Mouse (Mus musculus) C3H10T1/2 (cell line): ENCODE measurements around the gene Ptprn. TPM values are rescaled to one million over a fixed set of nuclear protein-coding genes. Genes with fewer than 3 reads are reported as not detected.

ENCODE experiments used
- polyA plus RNA-seq, 2 experiments: library from polyadenylated mRNA; unstranded; fragments of >200 nt; fragmentation: generic; extraction: Trizol; gene quantifications; one replicate each; pipeline ENCODE4 v1.2.1; 2012; ENCODE audit warnings: missing spikeins in 2 of 2

The Ptprn gene
- under 1 TPM; 0.26 to 0.82 TPM for polyA plus RNA-seq

DNA sequence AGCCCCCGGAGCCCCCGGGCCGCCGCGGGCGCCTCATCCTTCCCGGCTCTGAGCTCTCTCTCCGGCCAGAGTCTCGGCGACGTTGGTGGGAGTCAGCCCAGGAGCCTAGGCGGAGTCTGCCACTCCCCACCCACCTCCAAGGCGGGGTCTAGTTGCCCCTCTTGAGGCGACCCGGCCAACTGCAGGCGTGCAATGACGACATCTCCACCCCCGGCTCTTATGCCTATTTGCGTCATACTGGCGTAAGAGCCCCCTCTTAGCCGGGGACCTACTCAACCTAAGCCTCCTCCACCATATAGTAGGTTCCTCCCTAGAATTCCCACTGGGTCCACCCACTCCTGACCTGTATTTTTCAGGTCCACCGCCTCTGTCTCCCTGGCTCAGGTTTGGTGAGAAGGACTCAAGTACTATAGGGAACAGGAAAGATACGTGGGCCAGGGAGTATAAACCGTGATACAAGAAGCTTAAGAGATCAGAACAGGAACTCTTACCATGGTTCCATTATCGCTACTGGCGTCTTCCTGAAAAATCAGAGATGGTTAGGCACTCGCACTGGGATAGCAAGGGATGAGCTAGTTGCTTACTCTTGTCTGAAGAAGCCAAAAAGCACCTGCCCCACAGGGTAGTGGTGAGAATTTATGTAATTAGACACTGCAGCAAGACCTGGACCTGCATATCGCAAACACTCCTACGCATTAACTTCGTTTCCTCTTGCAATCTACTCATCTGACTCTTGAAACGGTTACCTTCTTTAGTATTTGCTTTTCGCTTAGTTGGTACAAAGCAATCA lies at the start of gene Ptprn:
Ptprn (minus strand) TSS at position 412 of the 790 bp plus-strand sequence.

GRCm38 (mm10) chr1:75278228-75278627 lies 13.9 kb upstream of the Ptprn start, which contains the start of gene Resp18:
Gene Resp18 (minus strand): TSS chr1:75278415.

GRCm38 (mm10) chr1:75236117-75237050 lies 27.9 kb downstream of the Ptprn start, which contains the start of gene Dnajb2:
Gene Dnajb2 (plus strand): TSS chr1:75236406.

DNA sequence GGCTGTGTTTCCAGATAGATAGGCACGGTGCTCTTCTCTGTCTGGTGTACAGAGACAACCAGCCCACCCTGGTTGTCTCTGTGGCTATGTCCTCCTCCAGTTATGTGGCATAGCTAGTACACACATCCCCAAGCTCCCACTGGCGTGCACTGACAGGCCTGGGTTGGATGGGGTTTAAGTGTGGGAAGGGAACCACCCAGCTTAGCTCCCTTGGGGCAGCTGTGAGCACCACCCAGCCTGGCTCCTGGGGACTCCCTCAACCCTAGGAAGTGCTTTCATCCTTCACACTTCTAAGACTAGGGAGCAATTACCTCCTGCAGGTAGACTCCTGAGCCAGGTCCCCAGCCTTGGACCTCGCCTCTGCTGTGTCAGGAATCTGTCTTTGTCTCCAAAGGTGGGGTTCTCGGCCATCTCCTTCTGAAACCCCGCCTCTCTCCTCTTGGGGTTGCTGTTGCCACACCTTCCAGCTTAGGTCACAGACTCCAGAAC lies 32.6 kb downstream of the Ptprn start, which contains the start of gene A630095N17Rik:
A630095N17Rik (minus strand) TSS at position 439 of the 489 bp plus-strand sequence.

DNA sequence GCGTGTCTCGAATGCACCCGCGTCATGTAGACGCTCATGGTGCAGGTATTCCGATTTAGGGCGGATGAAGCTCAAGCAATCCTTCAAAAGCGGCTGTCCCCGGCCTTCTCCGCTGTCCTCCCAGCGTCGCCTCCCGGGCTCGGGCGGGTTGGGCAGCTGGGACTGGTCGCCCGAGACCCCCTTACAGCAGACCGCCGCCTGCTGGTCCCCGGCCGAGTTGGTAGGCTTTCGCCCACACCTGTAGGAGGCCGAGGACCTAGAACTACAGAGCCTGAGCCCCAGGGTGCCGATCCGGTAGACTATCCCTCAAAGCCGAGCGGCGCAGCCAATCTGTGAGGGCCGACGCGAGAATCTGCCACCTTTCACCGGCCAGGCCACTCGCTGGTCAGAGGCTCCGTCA lies 44.8 kb downstream of the Ptprn start, which contains the start of gene Tuba4a:
Tuba4a (minus strand) TSS at position 335 of the 400 bp plus-strand sequence.

GRCm38 (mm10) chr1:75210136-75211087 lies 53.9 kb downstream of the Ptprn start, which contains the start of the genes Glb1l and Stk16:
Gene Glb1l (minus strand): TSS chr1:75210813.
Gene Stk16 (plus strand): TSS chr1:75210838.

Other genes with a start within 250 kb of the Ptprn start
- gene Nhej1, start 139.3 kb downstream of the Ptprn start, polyA plus RNA-seq = 1 to 10 TPM; 6.5 to 6.6 TPM
- under 1 TPM; 0.01 to 0.46 TPM for gene Slc23a3, start 130.6 kb downstream of the Ptprn start, polyA plus RNA-seq
- 10 to 100 TPM; 21.7 to 39.3 TPM for gene Cnppd1, start 121.8 kb downstream of the Ptprn start, polyA plus RNA-seq
- 10 to 100 TPM; 41.2 to 57.7 TPM for gene Retreg2, start 121.7 kb downstream of the Ptprn start, polyA plus RNA-seq
- gene Zfand2b, start 95.9 kb downstream of the Ptprn start, polyA plus RNA-seq = 10 to 100 TPM; 35.1 to 38.6 TPM
- 10 to 100 TPM in 1 of 2 experiments, 1 to 10 TPM in 1; 8.1 to 19.2 TPM for gene Abcb6, start 84.1 kb downstream of the Ptprn start, polyA plus RNA-seq
- gene Ankzf1, start 72.4 kb downstream of the Ptprn start, polyA plus RNA-seq = 1 to 10 TPM; 3.5 to 6.8 TPM
- 10 to 100 TPM; 13.1 to 26.6 TPM for gene Atg9a, start 72.3 kb downstream of the Ptprn start, polyA plus RNA-seq
- gene Glb1l, start 53.7 kb downstream of the Ptprn start, polyA plus RNA-seq = 1 to 10 TPM in 1 of 2 experiments, under 1 TPM in 1; 0.15 to 7.5 TPM
- 100 to 1,000 TPM in 1 of 2 experiments, 10 to 100 TPM in 1; 77.1 to 116 TPM for gene Stk16, start 53.7 kb downstream of the Ptprn start, polyA plus RNA-seq
- gene Tuba4a, start 44.6 kb downstream of the Ptprn start, polyA plus RNA-seq = 100 to 1,000 TPM in 1 of 2 experiments, 1 to 10 TPM in 1; 6.5 to 102 TPM
- gene A630095N17Rik, start 32.4 kb downstream of the Ptprn start, polyA plus RNA-seq = not detected
- 10 to 100 TPM; 17.9 to 34.8 TPM for gene Dnajb2, start 28.1 kb downstream of the Ptprn start, polyA plus RNA-seq
- not detected for gene Resp18, start 13.9 kb upstream of the Ptprn start, polyA plus RNA-seq
- 100 to 1,000 TPM in 1 of 2 experiments, 10 to 100 TPM in 1; 81.6 to 131 TPM for gene Dnpep, start 53.5 kb upstream of the Ptprn start, polyA plus RNA-seq
- gene Des, start 95.8 kb upstream of the Ptprn start, polyA plus RNA-seq = 1 to 10 TPM; 1.0 to 1.3 TPM
- 10 to 100 TPM in 1 of 2 experiments, 1 to 10 TPM in 1; 7.3 to 31.3 TPM for gene Speg, start 110.8 kb upstream of the Ptprn start, polyA plus RNA-seq
- 100 to 1,000 TPM in 1 of 2 experiments, 10 to 100 TPM in 1; 59.9 to 119 TPM for gene Gmppa, start 171.4 kb upstream of the Ptprn start, polyA plus RNA-seq
- under 1 TPM in 1 of 2 experiments, not detected in 1; 0.04 TPM for gene Asic4, start 185.9 kb upstream of the Ptprn start, polyA plus RNA-seq
- gene Chpf, start 214.8 kb upstream of the Ptprn start, polyA plus RNA-seq = 100 to 1,000 TPM in 1 of 2 experiments, 10 to 100 TPM in 1; 40.9 to 104 TPM
- gene Tmem198, start 215.0 kb upstream of the Ptprn start, polyA plus RNA-seq = 1 to 10 TPM in 1 of 2 experiments, under 1 TPM in 1; 0.25 to 1.3 TPM
- 10 to 100 TPM; 20.0 to 73.7 TPM for gene Obsl1, start 241.9 kb upstream of the Ptprn start, polyA plus RNA-seq
- gene Inha, start 242.6 kb upstream of the Ptprn start, polyA plus RNA-seq = 1 to 10 TPM in 1 of 2 experiments, under 1 TPM in 1; 0.47 to 6.2 TPM